Comparison of ENCODE assay signal across 7 mouse cellular contexts in the genomic region with DNA sequence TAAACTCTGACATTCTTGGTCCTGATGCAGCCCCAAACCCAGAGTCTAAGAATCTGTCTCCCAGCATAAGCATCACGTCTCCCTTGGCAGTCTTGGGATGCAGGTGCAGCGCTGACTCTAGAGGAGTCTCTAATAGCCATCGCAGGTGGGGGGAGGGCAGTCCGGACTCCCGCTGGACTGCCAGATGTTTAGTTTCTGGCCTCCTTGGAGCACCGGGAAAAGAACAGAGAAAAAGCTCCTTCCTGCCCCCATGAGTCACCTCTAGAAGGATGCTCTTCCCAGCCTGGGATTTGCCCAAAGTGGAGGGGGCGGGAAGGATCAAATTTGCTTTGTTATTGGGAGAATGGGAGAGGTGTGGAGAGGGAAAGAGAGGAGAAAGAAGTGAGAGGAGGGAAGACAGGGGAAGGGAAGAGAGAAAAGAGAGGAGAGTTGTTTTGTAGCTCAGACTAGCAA. TPM values are rescaled to one million over a fixed set of nuclear protein-coding genes. Genes with fewer than 3 reads are reported as not detected.
DNase-seq lines count a peak whose midpoint lies in the region; ATAC-seq and TF ChIP-seq lines count a peak whose summit lies in the region.

No protein-coding gene starts in this region.

- no peaks in the 10 kb centered on the region for H3K9me3 ChIP-seq in lung, postnatal 0 days (ENCODE audit: low read length)
- no peaks in the 10 kb centered on the region for H3K9me3 ChIP-seq in intestine, embryonic 14.5 days (ENCODE audit: control insufficient read depth, low read length)
- no peaks in the 10 kb centered on the region for H3K9me3 ChIP-seq in midbrain, embryonic 11.5 days (ENCODE audit: control insufficient read depth, low read length)

- H3K4me1 ChIP-seq in lung, postnatal 0 days (ENCODE audit: insufficient read depth, low read depth, low read length) = no peaks in the 10 kb centered on the region
- H3K4me1 ChIP-seq in intestine, embryonic 14.5 days (replicated peaks; ENCODE audit: control insufficient read depth, insufficient read depth, low read length) = no peaks in the 10 kb centered on the region
- H3K4me1 ChIP-seq in midbrain, embryonic 11.5 days (ENCODE audit: control insufficient read depth, insufficient read depth, low read length) = peaks cover 3% of the 10 kb centered on the region; the same call in 1 of the 2 replicates

- no peak for TF ChIP-seq CTCF in lung, postnatal 0 days (IDR thresholded peaks at IDR 0.05)

- H3K27me3 ChIP-seq in lung, postnatal 0 days (replicated peaks; ENCODE audit: insufficient read depth, low read length) = peaks cover 27% of the 10 kb centered on the region
- peaks cover 38% of the 10 kb centered on the region for H3K27me3 ChIP-seq in intestine, embryonic 14.5 days (replicated peaks; ENCODE audit: control insufficient read depth, insufficient read depth, low read length)
- peaks cover 21% of the 10 kb centered on the region for H3K27me3 ChIP-seq in midbrain, embryonic 11.5 days (ENCODE audit: control insufficient read depth, insufficient read depth, low read length)

- no peak for ATAC-seq in lung, postnatal 0 days
- peak; percentile 37; the same call in 1 of the 2 replicates for ATAC-seq in intestine, embryonic 14.5 days (replicated peaks; ENCODE audit: low FRiP score, low TSS enrichment, low read depth)
- peak; percentile 65 for ATAC-seq in midbrain, embryonic 11.5 days (ENCODE audit: low FRiP score)

- WGBS in lung, postnatal 0 days = 1% methylated on average over 7 of the region's 7 CpGs
- WGBS in intestine, embryonic 14.5 days = 2% methylated on average over 7 of the region's 7 CpGs
- WGBS in midbrain, embryonic 11.5 days = 0% methylated on average over 7 of the region's 7 CpGs

- TF ChIP-seq EP300 in lung, postnatal 0 days (IDR thresholded peaks at IDR 0.05) = no peak

- no peaks in the 10 kb centered on the region for H3K36me3 ChIP-seq in lung, postnatal 0 days (ENCODE audit: insufficient read depth, low read length)
- no peaks in the 10 kb centered on the region for H3K36me3 ChIP-seq in intestine, embryonic 14.5 days (ENCODE audit: control insufficient read depth, insufficient read depth, low read length)
- H3K36me3 ChIP-seq in midbrain, embryonic 11.5 days (ENCODE audit: control insufficient read depth, insufficient read depth, low read length) = no peaks in the 10 kb centered on the region

- H3K27ac ChIP-seq in lung, postnatal 0 days (ENCODE audit: low read length) = no peak overlapping the region
- no peak overlapping the region for H3K27ac ChIP-seq in intestine, embryonic 14.5 days (ENCODE audit: low read depth)
- H3K27ac ChIP-seq in midbrain, embryonic 11.5 days (ENCODE audit: low read depth, low read length) = peak overlapping the region; percentile 82

- peak overlapping the region; percentile 63 for H3K4me2 ChIP-seq in lung, postnatal 0 days (replicated peaks; ENCODE audit: low read depth, low read length)
- H3K4me2 ChIP-seq in intestine, embryonic 14.5 days (ENCODE audit: low read length) = peak overlapping the region; percentile 64
- H3K4me2 ChIP-seq in midbrain, embryonic 11.5 days = peak overlapping the region; percentile 77

- DNase-seq in lung, postnatal 0 days (ENCODE audit: low spot score) = no peak
- no peak for DNase-seq in lung, postnatal 36 days
- DNase-seq in embryo, embryonic 11.5 days (ENCODE audit: low read depth, low spot score) = peak; percentile 23
- no peak for DNase-seq in intestine, embryonic 14.5 days (ENCODE audit: low spot score)
- peak; percentile 95 for DNase-seq in midbrain, embryonic 11.5 days (ENCODE audit: low spot score, missing footprints)
- no peak for DNase-seq in gastrocnemius, postnatal 10 days
- DNase-seq in kidney, adult 11 months = no peak

- H3K4me3 ChIP-seq in lung, postnatal 0 days (ENCODE audit: low read depth, low read length) = peak overlapping the region; percentile 33
- H3K4me3 ChIP-seq in intestine, embryonic 14.5 days (ENCODE audit: low read depth, low read length) = peak overlapping the region; percentile 42
- peak overlapping the region; percentile 47 for H3K4me3 ChIP-seq in midbrain, embryonic 11.5 days (ENCODE audit: low read depth, low read length)

- H3K9ac ChIP-seq in lung, postnatal 0 days (replicated peaks; ENCODE audit: low read depth) = no peak overlapping the region
- H3K9ac ChIP-seq in intestine, embryonic 14.5 days (ENCODE audit: low read length) = peak overlapping the region; percentile 25; the same call in 1 of the 2 replicates
- H3K9ac ChIP-seq in midbrain, embryonic 11.5 days (ENCODE audit: low read length) = peak overlapping the region; percentile 72

RNA-seq across cellular contexts. Expression of a gene that starts 0.6 kb away (rescaled TPM):
- 0.05 and 0.07 TPM in 2 replicates for polyA plus RNA-seq in lung, postnatal 0 days (2015; fragmentation: Nextera tagmentation; extraction: Ambion mirVana)
- polyA plus RNA-seq in intestine, embryonic 14.5 days (2014; fragmentation: Nextera tagmentation; extraction: Ambion mirVana) = 0.36 and 1.7 TPM in 2 replicates
- 7.6 and 9.0 TPM in 2 replicates for polyA plus RNA-seq in midbrain, embryonic 11.5 days (2014; fragmentation: Nextera tagmentation; extraction: Ambion mirVana)
- 1 to 10 TPM in 1 of 2 experiments, under 1 TPM in 1; 0.82 to 1.0 TPM for total RNA-seq in gastrocnemius, postnatal 10 days (2021)

Comparison
In these comparisons a context has a peak if more than half of its experiments do, and no peak if none do; other contexts are left out.
1. DNase-seq: peak in embryo, embryonic 11.5 days (single experiment) and midbrain, embryonic 11.5 days (single experiment); none in lung, postnatal 0 days (single experiment), lung, postnatal 36 days (single experiment), intestine, embryonic 14.5 days (single experiment), gastrocnemius, postnatal 10 days (single experiment) and kidney, adult 11 months (single experiment).
2. Peak in every context shown above with its lines, with median percentiles within 50 percentile points of each other: H3K4me2 ChIP-seq and H3K4me3 ChIP-seq.